Mouse (Mus musculus) C2C12 (cell line): Measurements from ENCODE around the gene Ptprf.
A peak's percentile ranks its signal among the peaks of the same experiment; 100 is the strongest.

Experiments
- CEBPB ChIP-seq: IDR thresholded peaks from one replicate; pipeline ENCODE4 v1.6.1; 2011; ENCODE audit warnings: low read depth, mild to moderate bottlenecking, control low read depth, moderate library complexity
- CTCF ChIP-seq: IDR thresholded peaks from one replicate; pipeline ENCODE4 v1.5.1; 2011; ENCODE audit not compliant: control insufficient read depth, insufficient read depth, insufficient read length
- FOSL1 ChIP-seq: IDR thresholded peaks from one replicate; pipeline ENCODE4 v1.8.0; 2011; ENCODE audit warnings: mild to moderate bottlenecking, low read length; ENCODE audit not compliant: poor library complexity, insufficient read depth, severe bottlenecking
- MAX ChIP-seq: IDR thresholded peaks from one replicate; pipeline ENCODE4 v1.6.1; 2011; ENCODE audit warnings: mild to moderate bottlenecking, control low read depth
- MYOG ChIP-seq: IDR thresholded peaks from one replicate; pipeline ENCODE4 v1.6.1; 2011; ENCODE audit not compliant: control insufficient read depth, insufficient read length; ENCODE audit errors: extremely low read depth
- USF1 ChIP-seq: IDR thresholded peaks from one replicate; pipeline ENCODE4 v1.6.1; 2011; ENCODE audit warnings: low read depth, mild to moderate bottlenecking, control low read depth, moderate library complexity

GRCm38 (mm10) chr4:118295651-118296561, 4.7 kb upstream of the Ptprf start:
- no peak for TF ChIP-seq CTCF
- no peak for TF ChIP-seq MAX
- TF ChIP-seq CEBPB: peak; percentile 70
- TF ChIP-seq USF1: no peak
- TF ChIP-seq FOSL1: no peak
- TF ChIP-seq MYOG: no peak
